Mouse (Mus musculus) limb, embryonic 15.5 days (tissue): ENCODE data around the gene Ffar2. TPM values are rescaled to one million over a fixed set of nuclear protein-coding genes. Genes with fewer than 3 reads are reported as not detected.

Experiments
- ATAC-seq: fragments of 200-750 bp; cut with Nextera tagmentation; 2 replicates; pipeline ENCODE4 v1.8.0; 2017; ENCODE audit warnings: low read depth, moderate TSS enrichment; ENCODE audit not compliant: insufficient number of reproducible peaks, low FRiP score, low TSS enrichment
- H3K27ac ChIP-seq: fragments of 300-500 bp; sonication (generic); 2 replicates; pipeline ENCODE4 v1.5.1; 2015; ENCODE audit warnings: moderate library complexity, mild to moderate bottlenecking, inconsistent platforms
- H3K27me3 ChIP-seq: fragments of 300-500 bp; sonication (generic); 2 replicates; pipeline ENCODE4 v1.6.1; 2015; ENCODE audit warnings: inconsistent platforms
- H3K36me3 ChIP-seq: fragments of 300-500 bp; sonication (generic); 2 replicates; pipeline ENCODE4 v1.6.1; 2015; ENCODE audit warnings: inconsistent platforms
- H3K4me1 ChIP-seq: fragments of 300-500 bp; sonication (generic); 2 replicates; pipeline ENCODE4 v1.6.1; 2015; ENCODE audit warnings: inconsistent platforms
- H3K4me2 ChIP-seq: fragments of 300-500 bp; sonication (generic); 2 replicates; pipeline ENCODE4 v1.6.1; 2015; ENCODE audit warnings: mild to moderate bottlenecking, inconsistent platforms
- H3K4me3 ChIP-seq: fragments of 300-500 bp; sonication (generic); 2 replicates; pipeline ENCODE4 v1.5.1; 2015; ENCODE audit warnings: mild to moderate bottlenecking, inconsistent platforms
- H3K9ac ChIP-seq: fragments of 300-500 bp; sonication (generic); 2 replicates; pipeline ENCODE4 v1.6.1; 2015; ENCODE audit warnings: inconsistent platforms
- H3K9me3 ChIP-seq: fragments of 300-500 bp; sonication (generic); 2 replicates; pipeline ENCODE4 v1.6.1; 2016; ENCODE audit warnings: inconsistent platforms
- WGBS: fragments of 180-500 bp; shearing (Covaris S2); methylation state at CpG from one replicate; pipeline ENCODE4 v1.1.7; 2015; 5-methylcytosine and 5-hydroxymethylcytosine counted together
- polyA plus RNA-seq: library from polyadenylated mRNA; unstranded; fragments of >200 nt; fragmentation: Nextera tagmentation; extraction: Ambion mirVana; gene quantifications from 2 replicates; pipeline ENCODE4 v1.2.1, GENCODE M21; 2015

Gene Ffar2
- polyA plus RNA-seq, 1 experiment from 2014 or later = not detected

DNA sequence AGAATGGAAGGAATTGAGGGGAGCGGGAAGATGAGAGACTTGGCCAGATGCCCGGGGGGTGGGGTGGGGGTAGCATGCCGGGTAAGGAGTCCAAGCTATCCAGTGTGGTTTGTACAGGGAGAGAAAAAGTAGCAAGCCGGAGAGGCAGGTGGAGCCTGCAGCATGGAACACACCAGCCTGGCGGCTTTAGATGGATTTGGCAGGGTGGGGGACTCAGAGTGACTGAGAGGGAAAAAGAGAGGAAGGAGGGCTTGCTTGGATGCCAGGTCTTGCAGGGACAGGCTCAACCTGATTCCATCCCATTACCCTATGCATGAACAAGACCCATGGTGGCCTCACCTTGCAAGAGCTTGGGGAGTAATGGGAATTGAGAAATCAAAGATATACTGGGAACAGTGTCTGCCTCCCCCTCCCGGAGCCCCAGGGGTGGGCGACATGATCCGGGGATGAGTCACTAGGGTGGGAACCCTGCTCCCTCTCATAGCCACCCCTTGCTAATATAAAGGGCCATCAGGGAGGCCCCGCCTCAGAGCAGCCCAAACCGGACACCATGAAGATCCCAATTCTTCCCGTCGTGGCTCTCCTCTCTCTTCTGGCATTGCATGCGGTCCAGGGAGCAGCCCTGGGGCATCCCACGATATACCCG, 36.1 kb downstream of the Ffar2 start, which contains the start of gene Krtdap:
Gene Krtdap, plus strand, starts transcription at position 520 of the 646 bp plus-strand sequence.
- Histone ChIP-seq H3K4me2 (no peak within 1 kb of the TSS), H3K36me3 (no peaks in the 10 kb centered on the region), H3K9me3 (no peaks in the 10 kb centered on the region), H3K4me3 (peak within 1 kb of the TSS; percentile 21), H3K4me1 (no peaks in the 10 kb centered on the region; the same call in 1 of the 2 replicates), H3K27ac (peak within 1 kb of the TSS; percentile 22; the same call in 1 of the 2 replicates), H3K9ac (no peak within 1 kb of the TSS), H3K27me3 (no peaks in the 10 kb centered on the region)
- WGBS = 31% methylated on average over 15 of the region's 15 CpGs
- peak; percentile 60; the same call in 1 of the 2 replicates for ATAC-seq

GRCm38 (mm10) chr7:30785721-30786546, 37.6 kb downstream of the Ffar2 start:
- no peaks in the 10 kb centered on the region for H3K36me3 ChIP-seq
- no peaks in the 10 kb centered on the region for H3K4me1 ChIP-seq
- no peak for ATAC-seq
- no peak overlapping the region for H3K9ac ChIP-seq
- H3K27me3 ChIP-seq = no peaks in the 10 kb centered on the region
- 62% methylated on average over 13 of the region's 13 CpGs for WGBS
- H3K4me2 ChIP-seq = no peak overlapping the region
- H3K9me3 ChIP-seq = no peaks in the 10 kb centered on the region
- no peak overlapping the region for H3K4me3 ChIP-seq
- no peak overlapping the region for H3K27ac ChIP-seq

- 69% methylated on average over 1 of the region's 1 CpGs for WGBS
- Histone ChIP-seq H3K9me3 (no peaks in the 10 kb centered on the region), H3K36me3 (no peaks in the 10 kb centered on the region), H3K4me3 (no peak overlapping the region), H3K4me2 (no peak overlapping the region), H3K27me3 (no peaks in the 10 kb centered on the region), H3K27ac (no peak overlapping the region), H3K4me1 (no peaks in the 10 kb centered on the region), H3K9ac (no peak overlapping the region)
- no peak for ATAC-seq
Observed at GRCm38 (mm10) chr7:30785154-30785553, 38.4 kb downstream of the Ffar2 start.

- Histone ChIP-seq H3K4me1 (no peaks in the 10 kb centered on the region), H3K27ac (no peak overlapping the region), H3K9ac (no peak overlapping the region), H3K9me3 (no peaks in the 10 kb centered on the region), H3K27me3 (no peaks in the 10 kb centered on the region), H3K4me3 (no peak overlapping the region), H3K4me2 (no peak overlapping the region), H3K36me3 (no peaks in the 10 kb centered on the region)
- ATAC-seq = no peak
- WGBS = 62% methylated on average over 3 of the region's 3 CpGs
Observed at GRCm38 (mm10) chr7:30782658-30783057, 40.9 kb downstream of the Ffar2 start.

DNA sequence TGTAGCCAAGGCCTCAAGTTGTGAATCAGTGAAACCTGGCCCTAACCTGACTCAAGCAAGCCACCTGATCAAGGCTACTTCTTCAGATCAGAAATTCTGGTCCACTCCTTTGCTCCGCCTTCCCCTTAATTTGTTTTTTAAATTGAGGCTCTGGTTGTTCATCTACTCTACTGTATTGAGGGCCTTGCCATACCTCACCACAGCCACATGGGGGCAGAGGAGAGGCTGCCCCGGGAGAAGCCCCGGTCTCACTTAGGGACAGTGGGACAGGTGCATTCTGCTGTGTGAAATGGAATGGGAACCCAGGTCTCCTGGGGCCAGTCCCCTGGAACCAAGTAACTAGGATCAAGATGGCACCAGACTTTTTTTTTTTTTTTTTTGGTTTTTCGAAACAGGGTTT, 41.8 kb downstream of the Ffar2 start:
- no peak overlapping the region for H3K4me2 ChIP-seq
- no peaks in the 10 kb centered on the region for H3K27me3 ChIP-seq
- no peak overlapping the region for H3K4me3 ChIP-seq
- WGBS = 71% methylated on average over 4 of the region's 4 CpGs
- no peak overlapping the region for H3K9ac ChIP-seq
- H3K4me1 ChIP-seq = no peaks in the 10 kb centered on the region
- no peaks in the 10 kb centered on the region for H3K9me3 ChIP-seq
- no peak overlapping the region for H3K27ac ChIP-seq
- no peak for ATAC-seq
- no peaks in the 10 kb centered on the region for H3K36me3 ChIP-seq

DNA sequence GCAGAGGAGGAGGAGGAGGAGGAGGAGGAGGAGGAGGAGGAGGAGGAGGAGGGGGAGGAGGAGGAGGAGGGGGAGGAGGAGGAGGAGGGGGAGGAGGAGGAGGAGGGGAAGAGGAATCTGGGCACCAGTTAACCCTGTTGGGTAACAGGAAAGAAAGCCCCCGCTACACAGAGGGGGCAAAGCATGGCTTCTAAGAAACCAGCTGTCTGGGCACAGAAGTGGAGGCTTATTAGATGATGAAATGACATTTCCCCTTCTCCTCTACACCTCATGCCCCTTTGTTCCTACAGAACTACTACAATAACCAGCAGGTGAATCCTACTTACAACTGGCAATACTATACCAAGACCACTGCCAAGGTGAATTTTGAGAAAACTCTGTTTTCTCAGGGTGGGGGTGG, 45.7 kb downstream of the Ffar2 start:
- H3K4me3 ChIP-seq = no peak overlapping the region
- no peak overlapping the region for H3K9ac ChIP-seq
- no peaks in the 10 kb centered on the region for H3K36me3 ChIP-seq
- no peaks in the 10 kb centered on the region for H3K27me3 ChIP-seq
- H3K9me3 ChIP-seq = no peaks in the 10 kb centered on the region
- WGBS = 79% methylated on average over 1 of the region's 1 CpGs
- no peak overlapping the region for H3K27ac ChIP-seq
- ATAC-seq = no peak
- no peak overlapping the region for H3K4me2 ChIP-seq
- H3K4me1 ChIP-seq = no peaks in the 10 kb centered on the region

DNA sequence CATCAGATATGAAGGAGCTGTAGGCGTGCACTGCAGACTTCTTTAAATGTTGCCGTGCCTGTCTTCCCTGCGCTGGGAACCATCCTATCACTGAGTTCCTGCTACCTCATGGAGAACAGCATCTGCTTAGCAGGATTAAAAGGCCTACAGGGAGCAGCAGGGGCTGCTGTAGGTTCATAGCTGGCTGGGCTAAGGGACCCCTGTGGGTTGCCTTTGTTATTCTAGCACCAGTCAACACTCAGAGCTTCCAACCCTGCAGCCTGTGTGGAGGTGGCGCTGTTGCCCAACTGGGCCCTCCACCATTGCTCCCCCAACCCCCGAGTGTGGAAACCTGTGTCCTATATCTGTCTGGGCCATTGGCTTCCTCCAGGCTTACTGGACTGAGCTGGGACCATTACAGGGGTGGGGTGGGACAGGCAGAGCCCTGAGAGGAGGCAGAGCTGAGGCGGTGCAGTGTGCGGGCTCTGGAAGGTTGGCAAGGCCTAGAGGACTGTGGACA, 46.4 kb downstream of the Ffar2 start:
- no peaks in the 10 kb centered on the region for H3K9me3 ChIP-seq
- H3K27ac ChIP-seq = no peak overlapping the region
- no peak for ATAC-seq
- WGBS = 57% methylated on average over 7 of the region's 7 CpGs
- no peaks in the 10 kb centered on the region for H3K4me1 ChIP-seq
- H3K4me2 ChIP-seq = no peak overlapping the region
- H3K9ac ChIP-seq = no peak overlapping the region
- H3K36me3 ChIP-seq = no peaks in the 10 kb centered on the region
- peak overlapping the region; percentile 12 for H3K4me3 ChIP-seq
- no peaks in the 10 kb centered on the region for H3K27me3 ChIP-seq

GRCm38 (mm10) chr7:30776104-30776503, 47.5 kb downstream of the Ffar2 start:
- Histone ChIP-seq H3K4me3 (peak overlapping the region; percentile 10; the same call in 1 of the 2 replicates), H3K36me3 (no peaks in the 10 kb centered on the region), H3K9ac (no peak overlapping the region), H3K4me2 (no peak overlapping the region), H3K9me3 (0 out of 2 replicates have a peak, but pooled peaks cover 3% of the 10 kb centered on the region), H3K4me1 (no peaks in the 10 kb centered on the region), H3K27me3 (no peaks in the 10 kb centered on the region), H3K27ac (peak overlapping the region; percentile 44; the same call in 1 of the 2 replicates)
- 0 out of 2 replicates have a peak, but pooled peaks have one; percentile 46 for ATAC-seq
- WGBS = 77% methylated on average over 9 of the region's 9 CpGs

GRCm38 (mm10) chr7:30769236-30769635, 54.3 kb downstream of the Ffar2 start:
- Histone ChIP-seq H3K9ac (no peak overlapping the region), H3K4me1 (0 out of 2 replicates have a peak, but pooled peaks cover 3% of the 10 kb centered on the region), H3K27me3 (peaks cover 10% of the 10 kb centered on the region), H3K27ac (no peak overlapping the region), H3K4me3 (no peak overlapping the region), H3K9me3 (0 out of 2 replicates have a peak, but pooled peaks cover 3% of the 10 kb centered on the region), H3K4me2 (no peak overlapping the region), H3K36me3 (no peaks in the 10 kb centered on the region)
- 35% methylated on average over 9 of the region's 9 CpGs for WGBS
- no peak for ATAC-seq

Other genes with a start within 250 kb of the Ffar2 start
- gene Kmt2b, start 235.0 kb downstream of the Ffar2 start, polyA plus RNA-seq = 7.3 and 8.1 TPM in 2 replicates
- 3.0 and 4.2 TPM in 2 replicates for gene Zbtb32, start 224.9 kb downstream of the Ffar2 start, polyA plus RNA-seq
- gene Upk1a, start 210.9 kb downstream of the Ffar2 start, polyA plus RNA-seq = 0.45 and 0.58 TPM in 2 replicates
- gene Cox6b1, start 197.6 kb downstream of the Ffar2 start, polyA plus RNA-seq = 739 and 763 TPM in 2 replicates
- gene Etv2, start 187.9 kb downstream of the Ffar2 start, polyA plus RNA-seq = not detected in 2 replicates
- 104 and 114 TPM in 2 replicates for gene Rbm42, start 173.5 kb downstream of the Ffar2 start, polyA plus RNA-seq
- 33.6 and 34.4 TPM in 2 replicates for gene Haus5, start 158.8 kb downstream of the Ffar2 start, polyA plus RNA-seq
- gene Pmis2, start 152.2 kb downstream of the Ffar2 start, polyA plus RNA-seq = not detected in 2 replicates
- gene 2200002J24Rik, start 124.8 kb downstream of the Ffar2 start, polyA plus RNA-seq = 1.1 and 1.4 TPM in 2 replicates
- gene Atp4a, start 111.6 kb downstream of the Ffar2 start, polyA plus RNA-seq = 0.19 and 0.99 TPM in 2 replicates
- 197 and 199 TPM in 2 replicates for gene Tmem147, start 94.2 kb downstream of the Ffar2 start, polyA plus RNA-seq
- gene Gapdhs, start 80.1 kb downstream of the Ffar2 start, polyA plus RNA-seq = 0.52 and 0.66 TPM in 2 replicates
- 293 and 299 TPM in 2 replicates for gene Sbsn, start 72.3 kb downstream of the Ffar2 start, polyA plus RNA-seq
- 913 and 939 TPM in 2 replicates for gene Dmkn, start 60.0 kb downstream of the Ffar2 start, polyA plus RNA-seq
- gene Krtdap, start 35.9 kb downstream of the Ffar2 start, polyA plus RNA-seq = 3,274 and 3,770 TPM in 2 replicates
- not detected in 2 replicates for gene Ffar3, start 32.4 kb upstream of the Ffar2 start, polyA plus RNA-seq
- not detected in 2 replicates for gene Ffar1, start 37.8 kb upstream of the Ffar2 start, polyA plus RNA-seq
- 0.04 and 0.11 TPM in 2 replicates for gene Cd22, start 56.6 kb upstream of the Ffar2 start, polyA plus RNA-seq
- 1.3 and 1.4 TPM in 2 replicates for gene Mag, start 91.1 kb upstream of the Ffar2 start, polyA plus RNA-seq
- gene Hamp2, start 100.9 kb upstream of the Ffar2 start, polyA plus RNA-seq = not detected in 2 replicates
- gene Hamp, start 120.3 kb upstream of the Ffar2 start, polyA plus RNA-seq = not detected in 2 replicates
- gene Usf2, start 133.0 kb upstream of the Ffar2 start, polyA plus RNA-seq = 22.3 and 23.4 TPM in 2 replicates
- gene Lsr, start 149.7 kb upstream of the Ffar2 start, polyA plus RNA-seq = 37.1 and 39.5 TPM in 2 replicates
- 2.4 and 2.7 TPM in 2 replicates for gene Fam187b, start 150.0 kb upstream of the Ffar2 start, polyA plus RNA-seq
- gene Fxyd5, start 218.7 kb upstream of the Ffar2 start, polyA plus RNA-seq = 42.3 and 52.6 TPM in 2 replicates
- 13.1 and 19.0 TPM in 2 replicates for gene Fxyd7, start 227.7 kb upstream of the Ffar2 start, polyA plus RNA-seq
- 107 and 155 TPM in 2 replicates for gene Fxyd1, start 233.4 kb upstream of the Ffar2 start, polyA plus RNA-seq
- gene Lgi4, start 235.6 kb upstream of the Ffar2 start, polyA plus RNA-seq = 0.58 and 0.88 TPM in 2 replicates